Mouse (Mus musculus): ENCODE measurements at regions not wholly inside any gene's neighbourhood (a gene's known extent, or its start where the extent isn't known, plus 50 kb on each side); places are given as distances from the start of the nearest gene placed in this dataset.

- peak; percentile 75 for DNase-seq (ENCODE audit: low read depth, low spot score)
Measured at GRCm38 (mm10) chr3:41422615-41423579, 132.6 kb upstream of the Jade1 start.

- DNase-seq (ENCODE audit: low read depth, low spot score): no peak
Measured at GRCm38 (mm10) chr3:41413771-41414170, 141.8 kb upstream of the Jade1 start.

- no peak for DNase-seq (ENCODE audit: low read depth, low spot score)
Measured at GRCm38 (mm10) chr3:41412698-41413097, 142.8 kb upstream of the Jade1 start.

GRCm38 (mm10) chr3:41408821-41409737 lies 146.5 kb upstream of the Jade1 start:
- no peak for DNase-seq (ENCODE audit: low read depth, low spot score)

- DNase-seq (ENCODE audit: low read depth, low spot score): peak; percentile 41
Measured at GRCm38 (mm10) chr3:41408423-41408820, 147.1 kb upstream of the Jade1 start.

- no peak for DNase-seq (ENCODE audit: low read depth, low spot score)
Measured at GRCm38 (mm10) chr3:41407988-41408387, 147.5 kb upstream of the Jade1 start.

GRCm38 (mm10) chr3:41407520-41407919 lies 148.0 kb upstream of the Jade1 start:
- DNase-seq (ENCODE audit: low read depth, low spot score): no peak

- no peak for DNase-seq (ENCODE audit: low read depth, low spot score)
Measured at GRCm38 (mm10) chr3:41401881-41402280, 153.7 kb upstream of the Jade1 start.

- DNase-seq (ENCODE audit: low read depth, low spot score): no peak
Measured at GRCm38 (mm10) chr3:41389868-41390267, 165.7 kb upstream of the Jade1 start.

GRCm38 (mm10) chr3:41387469-41388212 lies 167.9 kb upstream of the Jade1 start:
- no peak for DNase-seq (ENCODE audit: low read depth, low spot score)

GRCm38 (mm10) chr3:41386299-41386698 lies 169.2 kb upstream of the Jade1 start:
- no peak for DNase-seq (ENCODE audit: low read depth, low spot score)

- DNase-seq (ENCODE audit: low read depth, low spot score): no peak
Measured at GRCm38 (mm10) chr3:41384410-41384809, 171.1 kb upstream of the Jade1 start.

- no peak for DNase-seq (ENCODE audit: low read depth, low spot score)
Measured at GRCm38 (mm10) chr3:41378576-41378975, 177.0 kb upstream of the Jade1 start.

GRCm38 (mm10) chr3:41377826-41378406 lies 177.6 kb upstream of the Jade1 start:
- no peak for DNase-seq (ENCODE audit: low read depth, low spot score)

GRCm38 (mm10) chr3:41376848-41377582 lies 178.5 kb upstream of the Jade1 start:
- peak; percentile 4 for DNase-seq (ENCODE audit: low read depth, low spot score)

GRCm38 (mm10) chr3:41375230-41375930 lies 180.2 kb upstream of the Jade1 start:
- no peak for DNase-seq (ENCODE audit: low read depth, low spot score)

- DNase-seq (ENCODE audit: low read depth, low spot score): no peak
Measured at GRCm38 (mm10) chr3:41373198-41373597, 182.3 kb upstream of the Jade1 start.

- DNase-seq (ENCODE audit: low read depth, low spot score): no peak
Measured at GRCm38 (mm10) chr3:41368351-41369101, 187.0 kb upstream of the Jade1 start.

- no peak for DNase-seq (ENCODE audit: low read depth, low spot score)
Measured at GRCm38 (mm10) chr3:41366764-41367163, 188.8 kb upstream of the Jade1 start.
